Mouse (Mus musculus) liver, postnatal 0 days (tissue): ENCODE results near the gene Snrpb.

ENCODE experiments used
- CTCF ChIP-seq: sonication (generic); IDR thresholded peaks from 2 replicates; pipeline ENCODE4 v1.5.1; 2016; ENCODE audit warnings: antibody characterized with exemption, low read depth
- EP300 ChIP-seq: IDR thresholded peaks from 2 replicates; pipeline ENCODE4 v1.6.1; 2016; ENCODE audit warnings: antibody characterized with exemption, low read depth, mild to moderate bottlenecking

DNA sequence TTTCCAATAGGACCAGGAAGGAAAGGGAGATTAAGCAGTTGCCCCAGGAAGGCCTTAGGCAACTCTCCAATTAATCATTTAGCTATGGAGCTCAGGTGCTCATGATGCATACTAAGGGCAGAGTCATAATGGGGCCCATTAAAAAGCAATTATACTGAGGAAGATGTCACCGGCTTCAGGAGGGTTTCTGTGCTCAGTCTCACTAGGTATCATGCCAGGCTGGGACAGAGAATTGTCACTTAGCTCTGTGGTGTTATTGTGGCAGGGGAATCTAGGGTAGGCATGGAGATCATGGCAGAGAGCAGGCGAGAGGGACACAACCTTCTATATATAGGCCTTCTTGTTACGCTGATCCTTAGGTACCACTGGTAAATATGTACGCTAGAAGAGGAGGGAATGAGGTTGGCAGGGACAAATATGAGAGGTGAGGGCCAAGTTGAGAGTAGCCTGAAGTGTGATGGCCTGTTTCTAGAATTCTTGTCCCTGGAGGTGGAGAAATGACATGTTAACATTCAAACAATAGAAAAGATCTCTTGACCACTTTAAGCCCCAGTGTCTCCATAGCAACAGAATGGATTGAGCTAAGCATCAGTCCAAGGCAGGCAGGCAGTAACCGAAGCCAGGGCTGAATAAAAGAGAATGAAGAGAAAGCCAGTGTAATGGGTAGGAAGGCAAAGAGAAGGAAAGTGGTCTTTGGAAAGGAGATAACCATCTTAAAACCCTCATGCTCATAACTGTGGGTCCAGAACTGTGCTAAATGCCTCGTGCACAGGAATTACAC is 53.7 kb downstream of the Snrpb start:
- TF ChIP-seq CTCF = no peak
- no peak for TF ChIP-seq EP300
